Mouse (Mus musculus) erythroblast, embryonic 14.5 days (primary cell): ENCODE data around the gene Hddc2. TPM values are rescaled to one million over a fixed set of nuclear protein-coding genes. Genes with fewer than 3 reads are reported as not detected.
"Not testable (repeated sequence)": the region's sequence is repeated elsewhere in the genome, so short reads cannot be mapped to it uniquely, and the experiment has no call there.

ENCODE experiments used
- H3K27me3 ChIP-seq: 2 replicates; pipeline ENCODE4 v1.6.1; 2012; ENCODE audit warnings: inconsistent platforms; ENCODE audit not compliant: control insufficient read depth
- H3K36me3 ChIP-seq: 2 replicates; pipeline ENCODE4 v1.6.1; 2012; ENCODE audit warnings: mild to moderate bottlenecking, inconsistent platforms; ENCODE audit not compliant: control insufficient read depth
- H3K4me1 ChIP-seq: 2 replicates; pipeline ENCODE4 v1.6.1; 2012; ENCODE audit warnings: inconsistent platforms; ENCODE audit not compliant: control insufficient read depth
- H3K4me3 ChIP-seq: replicated peaks from 2 replicates; pipeline ENCODE3; 2012; ENCODE audit warnings: moderate library complexity, mild to moderate bottlenecking, inconsistent platforms
- H3K9me3 ChIP-seq: 2 replicates; pipeline ENCODE4 v1.6.1; 2012; ENCODE audit warnings: low read length, inconsistent platforms, mixed read lengths; ENCODE audit not compliant: control insufficient read depth
- GATA1 ChIP-seq: IDR thresholded peaks from 2 replicates; pipeline ENCODE4 v1.6.1; 2012; ENCODE audit warnings: low read length, inconsistent platforms, mixed read lengths
- TAL1 ChIP-seq: IDR thresholded peaks from 3 replicates; pipeline ENCODE4 v1.6.1; 2012; ENCODE audit warnings: low read length, inconsistent platforms, mixed read lengths
- polyA plus RNA-seq: library from polyadenylated mRNA; stranded (reverse); fragments of >175 nt; gene quantifications from 2 replicates; pipeline ENCODE4 v1.2.3, GENCODE M21; 2012

Hddc2 gene
- polyA plus RNA-seq, 1 experiment = not detected

GRCm38 (mm10) chr10:31346401-31346800 is 33.2 kb downstream of the Hddc2 start:
- H3K36me3 ChIP-seq = no peaks in the 10 kb centered on the region
- H3K4me1 ChIP-seq = no peaks in the 10 kb centered on the region
- no peaks in the 10 kb centered on the region for H3K27me3 ChIP-seq
- TF ChIP-seq TAL1 (no peak), GATA1 (no peak)
- H3K9me3 ChIP-seq = no peaks in the 10 kb centered on the region
- H3K4me3 ChIP-seq = no peak overlapping the region

DNA sequence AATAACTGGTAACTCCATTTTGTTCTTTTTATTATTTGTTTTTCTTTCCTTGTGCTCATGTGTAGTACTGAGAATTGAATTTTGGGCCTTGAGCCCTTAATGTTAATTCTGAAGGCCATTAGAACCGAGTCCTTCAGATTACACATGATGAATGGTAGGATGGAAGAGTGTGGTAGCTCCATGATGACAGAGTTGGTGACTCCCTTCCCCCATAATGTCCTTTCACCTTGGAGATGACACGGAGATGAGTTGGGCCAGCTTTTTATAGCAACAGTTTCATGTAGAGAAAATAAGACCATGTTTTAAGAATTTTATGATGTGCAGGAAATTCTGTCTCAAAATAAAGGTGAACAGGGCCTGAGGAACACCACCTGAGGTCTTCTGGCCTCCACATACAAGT is 37.9 kb downstream of the Hddc2 start:
- TF ChIP-seq TAL1 (no peak), GATA1 (no peak)
- H3K4me3 ChIP-seq = no peak overlapping the region
- no peaks in the 10 kb centered on the region; the same call in 1 of the 2 replicates for H3K27me3 ChIP-seq
- H3K36me3 ChIP-seq = no peaks in the 10 kb centered on the region
- H3K9me3 ChIP-seq = no peaks in the 10 kb centered on the region
- H3K4me1 ChIP-seq = no peaks in the 10 kb centered on the region

DNA sequence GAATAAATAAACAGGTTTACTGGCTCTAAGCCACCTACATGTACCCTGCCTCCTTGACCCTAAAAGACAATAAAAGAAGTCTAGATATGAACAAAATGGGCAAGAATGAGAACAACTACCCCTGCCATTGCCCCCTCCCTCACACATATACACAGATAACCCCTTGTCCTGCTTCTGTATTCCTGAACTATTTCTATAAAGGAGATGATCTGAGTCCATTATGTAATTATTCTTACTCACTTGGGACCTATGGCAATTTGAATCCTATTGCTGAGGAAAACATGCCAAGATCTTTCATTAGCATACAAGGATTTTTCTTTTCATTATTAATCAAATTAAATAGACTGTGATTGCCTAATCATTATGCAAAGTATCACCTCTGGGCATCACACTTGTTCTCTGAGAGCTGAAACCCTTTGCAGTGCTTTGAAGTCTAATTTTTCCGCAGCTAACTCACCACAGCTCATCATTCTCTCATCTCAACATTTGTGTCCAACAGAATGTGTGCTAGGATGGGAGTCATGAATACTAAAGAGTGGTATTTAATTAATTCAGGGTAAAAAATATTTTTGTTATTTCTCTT is 39.8 kb downstream of the Hddc2 start:
- Histone ChIP-seq H3K4me3 (no peak overlapping the region), H3K9me3 (no peaks in the 10 kb centered on the region), H3K36me3 (no peaks in the 10 kb centered on the region), H3K4me1 (no peaks in the 10 kb centered on the region), H3K27me3 (no peaks in the 10 kb centered on the region; the same call in 1 of the 2 replicates)
- no peak for TF ChIP-seq GATA1
- no peak for TF ChIP-seq TAL1

DNA sequence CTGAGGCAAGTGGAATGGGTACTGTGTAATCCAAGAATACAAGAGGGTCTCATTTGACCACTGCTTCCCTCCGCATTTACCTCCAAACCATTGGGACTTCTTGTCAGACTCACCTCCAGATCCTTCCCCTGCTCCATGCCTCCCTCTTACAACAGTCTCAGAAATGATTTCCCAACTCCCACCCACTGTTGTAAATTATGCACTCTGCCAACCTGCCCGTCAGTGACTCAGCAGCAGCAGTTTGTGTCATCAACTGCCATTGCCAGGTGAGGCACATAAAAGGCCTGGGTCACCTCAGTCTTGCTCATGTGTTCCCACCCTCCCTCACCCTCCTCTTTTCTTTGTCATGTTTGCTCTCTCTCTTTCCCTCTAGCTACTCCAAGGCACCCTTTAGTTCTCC is 41.0 kb downstream of the Hddc2 start:
- Histone ChIP-seq H3K4me1 (no peaks in the 10 kb centered on the region), H3K36me3 (no peaks in the 10 kb centered on the region), H3K9me3 (no peaks in the 10 kb centered on the region), H3K4me3 (no peak overlapping the region), H3K27me3 (no peaks in the 10 kb centered on the region; the same call in 1 of the 2 replicates)
- TF ChIP-seq GATA1 = no peak
- no peak for TF ChIP-seq TAL1

DNA sequence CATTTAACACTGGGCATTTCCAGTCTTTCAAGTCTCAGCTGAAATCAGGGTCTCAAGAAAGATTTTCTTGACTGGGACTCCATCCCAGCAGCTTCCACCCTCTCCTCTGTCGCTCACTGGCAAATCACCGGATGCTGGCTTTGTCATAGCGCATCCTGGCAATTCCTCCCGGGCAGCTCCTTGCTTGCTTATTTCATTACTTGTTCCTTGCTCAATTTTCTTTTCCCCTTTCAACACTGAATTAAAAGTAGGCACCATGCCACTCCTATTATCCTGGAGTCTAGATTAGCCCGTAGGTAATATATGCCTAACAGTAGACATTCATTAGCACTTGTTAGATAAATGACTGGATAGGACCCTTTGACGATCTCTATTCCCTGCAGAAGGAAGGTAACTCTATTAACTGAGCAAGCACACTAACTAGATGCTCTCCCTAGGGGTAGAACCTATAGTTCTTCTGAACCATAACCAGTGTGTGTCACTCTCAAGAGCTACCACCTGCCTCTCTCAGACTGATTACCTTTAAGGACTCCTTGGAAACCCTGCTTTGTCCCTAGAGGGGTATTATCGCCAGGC is 41.8 kb downstream of the Hddc2 start:
- Histone ChIP-seq H3K9me3 (no peaks in the 10 kb centered on the region), H3K4me3 (no peak overlapping the region), H3K36me3 (no peaks in the 10 kb centered on the region), H3K4me1 (peaks cover 3% of the 10 kb centered on the region), H3K27me3 (no peaks in the 10 kb centered on the region; the same call in 1 of the 2 replicates)
- TF ChIP-seq GATA1 (no peak), TAL1 (no peak)

- Histone ChIP-seq H3K9me3 (peaks cover 3% of the 10 kb centered on the region; the same call in 1 of the 2 replicates), H3K4me1 (peaks cover 3% of the 10 kb centered on the region), H3K36me3 (no peaks in the 10 kb centered on the region), H3K4me3 (no peak overlapping the region), H3K27me3 (no peaks in the 10 kb centered on the region)
- no peak for TF ChIP-seq GATA1
- TF ChIP-seq TAL1 = no peak
These were observed 46.6 kb downstream of the Hddc2 start for GRCm38 (mm10) chr10:31359749-31360148.

DNA sequence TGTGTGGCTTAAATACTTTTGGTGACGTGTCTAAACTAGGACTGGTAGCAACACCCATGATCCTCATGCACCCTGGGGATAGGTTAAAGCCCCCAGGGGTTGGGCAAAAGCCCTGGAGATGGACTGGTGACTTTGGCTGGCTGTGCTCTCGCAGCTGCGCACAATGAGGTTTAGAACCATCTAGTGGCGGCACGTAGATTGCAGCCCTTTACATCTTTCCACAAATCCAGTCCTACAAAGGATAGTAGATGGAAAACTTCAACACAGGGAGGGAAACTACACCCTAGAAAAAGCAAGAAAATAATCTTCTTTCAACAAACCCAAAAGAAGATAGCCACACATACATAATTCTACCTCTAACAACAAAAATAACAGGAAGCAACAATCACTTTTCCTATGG is 57.0 kb downstream of the Hddc2 start:
- not testable (repeated sequence) for H3K4me3 ChIP-seq, H3K27me3 ChIP-seq, H3K9me3 ChIP-seq, H3K4me1 ChIP-seq, H3K36me3 ChIP-seq

Other genes with a start within 250 kb of the Hddc2 start
- gene Tpd52l1, start 132.6 kb downstream of the Hddc2 start, polyA plus RNA-seq = 0.11 TPM in 1 of 2 replicates, not detected in the other